Mouse (Mus musculus) spleen, postnatal 10 days (tissue): ENCODE results near the gene Pigyl.

Source experiments
- DNase-seq, 2 experiments: peaks; one replicate each; pipeline ENCODE4 v3.0.0; 2021 to 2022; ENCODE audit warnings: low spot score in 2 of 2

Gene Pigyl

DNA sequence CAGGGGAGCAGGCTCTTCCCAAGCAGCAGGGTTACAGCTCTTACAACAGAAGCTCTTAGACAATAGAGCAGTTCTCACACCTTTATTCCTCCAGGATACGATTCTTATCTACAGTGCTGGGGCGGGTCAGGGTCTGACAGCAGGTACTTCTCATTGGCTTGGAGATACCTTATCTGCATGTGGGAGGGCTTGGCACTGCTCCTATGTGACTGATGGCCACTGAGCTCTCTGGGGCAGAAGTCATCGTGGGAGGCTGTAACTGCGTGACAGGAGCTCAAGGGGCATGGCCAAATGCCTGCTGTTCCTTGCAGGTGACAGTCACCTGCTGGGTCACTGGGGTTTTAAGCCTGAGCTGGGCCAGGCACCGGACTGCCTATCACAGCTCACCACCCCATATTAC lies 39.8 kb downstream of the Pigyl start:
- DNase-seq = no peak
